Mouse (Mus musculus): Measurements from ENCODE around the gene Rec114. TPM values are rescaled to one million over a fixed set of nuclear protein-coding genes. Genes with fewer than 3 reads are reported as not detected.
A peak's percentile ranks its signal among the peaks of the same experiment; 100 is the strongest.

The Rec114 gene
- polyA plus RNA-seq, 1 experiment from 2014 or later = 3.8 TPM

DNA sequence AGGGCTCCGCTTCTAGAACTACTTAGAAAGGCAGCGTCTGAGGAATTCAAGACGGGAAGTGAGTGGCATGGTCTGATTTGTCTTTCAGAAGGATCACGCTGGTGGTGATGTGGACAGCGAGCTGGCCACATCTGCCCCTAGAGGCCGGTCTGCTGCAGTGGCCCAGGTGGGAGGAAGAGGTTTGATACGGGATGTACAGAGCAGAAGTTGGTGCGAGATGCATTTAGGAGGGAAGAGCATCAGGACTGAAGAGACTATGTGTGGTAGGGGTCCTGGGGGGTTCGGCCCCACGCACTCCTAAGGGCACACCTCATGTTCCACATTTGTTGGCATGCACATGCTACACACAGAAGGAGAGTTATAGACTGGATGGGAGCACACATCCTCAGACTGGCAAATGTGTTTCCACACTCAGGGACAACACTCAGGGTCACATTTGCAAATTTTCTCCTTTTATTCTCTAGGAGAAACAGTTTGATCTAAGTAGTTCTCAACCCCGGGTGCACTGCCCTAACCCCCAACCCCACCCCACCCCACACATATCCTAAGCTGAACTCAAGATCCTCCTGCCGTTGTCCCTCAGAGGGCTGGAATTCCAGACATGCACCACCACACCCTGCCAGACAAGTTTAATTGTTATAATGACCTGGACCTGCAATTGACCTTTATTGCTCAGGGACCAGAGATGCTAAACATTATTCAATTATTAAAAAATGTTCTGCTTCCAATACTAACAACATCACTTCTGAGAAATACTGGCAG is 12.8 kb upstream of the Rec114 start:
- H3K36me3 ChIP-seq (ENCODE audit: insufficient read depth, low read length) = no peaks in the 10 kb centered on the region
- WGBS = 65% methylated on average over 12 of the region's 12 CpGs
- ATAC-seq (ENCODE audit: low FRiP score, low TSS enrichment) = no peak
- no peaks in the 10 kb centered on the region for H3K4me1 ChIP-seq (ENCODE audit: insufficient read depth, low read length)
- H3K27ac ChIP-seq (ENCODE audit: low read length) = no peak overlapping the region
- no peaks in the 10 kb centered on the region for H3K9me3 ChIP-seq (ENCODE audit: low read length)
- H3K4me3 ChIP-seq (ENCODE audit: low read length) = no peak overlapping the region
- H3K27me3 ChIP-seq (ENCODE audit: insufficient read depth, low read length) = no peaks in the 10 kb centered on the region
- H3K9ac ChIP-seq (replicated peaks; ENCODE audit: low read length) = no peak overlapping the region
- no peak overlapping the region for H3K4me2 ChIP-seq (replicated peaks; ENCODE audit: low read depth, low read length)

DNA sequence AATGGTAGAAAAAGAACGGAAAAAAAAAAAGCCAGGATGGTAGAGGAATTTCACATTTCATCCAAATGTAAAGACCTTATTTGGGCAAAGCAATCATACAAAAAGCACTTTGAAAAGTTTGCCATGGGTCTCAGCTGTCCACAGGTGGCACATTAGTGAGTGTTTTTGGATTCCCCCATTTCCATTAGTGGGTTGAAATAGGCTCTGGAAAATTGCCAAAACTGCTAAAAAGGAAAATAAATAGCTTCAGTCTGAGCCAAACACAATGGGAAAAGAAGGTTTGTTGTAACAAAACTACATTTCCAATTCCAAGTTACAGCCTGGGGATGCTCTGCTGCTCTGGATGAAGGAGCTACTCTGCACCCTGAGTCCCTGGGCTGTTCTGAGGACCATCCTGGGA is 9.8 kb upstream of the Rec114 start:
- Histone ChIP-seq H3K27me3 (ENCODE audit: insufficient read depth, low read length) (no peaks in the 10 kb centered on the region), H3K4me1 (ENCODE audit: insufficient read depth, low read length) (no peaks in the 10 kb centered on the region)
- 80% methylated on average over 1 of the region's 1 CpGs for WGBS

DNA sequence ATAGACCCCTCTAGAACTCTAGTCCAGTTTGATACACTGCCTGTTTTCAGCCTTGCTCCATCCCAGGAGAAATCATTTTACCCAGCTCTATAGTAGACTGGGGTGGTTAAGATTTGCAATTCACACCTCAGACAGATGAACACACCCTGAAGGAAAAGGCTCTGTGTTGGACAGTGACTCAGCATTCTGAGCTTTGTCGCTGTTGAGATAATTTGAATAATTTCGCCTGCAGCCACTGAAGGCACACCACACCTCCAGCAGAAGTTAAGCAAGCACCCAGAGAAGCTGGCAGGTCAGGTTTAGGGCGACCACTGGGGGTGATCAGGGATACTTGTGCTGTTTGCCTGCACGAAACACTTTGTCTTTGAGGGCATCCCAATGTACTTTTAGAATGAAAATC is 4.4 kb upstream of the Rec114 start:
- Histone ChIP-seq H3K27me3 (ENCODE audit: insufficient read depth, low read length) (no peaks in the 10 kb centered on the region), H3K27ac (ENCODE audit: low read length) (no peak overlapping the region), H3K4me3 (ENCODE audit: low read length) (no peak overlapping the region), H3K36me3 (ENCODE audit: insufficient read depth, low read length) (no peaks in the 10 kb centered on the region), H3K4me2 (replicated peaks; ENCODE audit: low read depth, low read length) (no peak overlapping the region), H3K4me1 (ENCODE audit: insufficient read depth, low read length) (no peaks in the 10 kb centered on the region), H3K9ac (replicated peaks; ENCODE audit: low read length) (no peak overlapping the region), H3K9me3 (ENCODE audit: low read length) (no peaks in the 10 kb centered on the region)
- ATAC-seq (ENCODE audit: low FRiP score, low TSS enrichment) = no peak
- WGBS = 71% methylated on average over 4 of the region's 4 CpGs

More for the DNA sequence above, 9.8 kb upstream of the Rec114 start:
- H3K4me2 ChIP-seq (replicated peaks; ENCODE audit: low read depth, low read length) = no peak overlapping the region
- no peaks in the 10 kb centered on the region for H3K9me3 ChIP-seq (ENCODE audit: low read length)
- no peak overlapping the region for H3K27ac ChIP-seq (ENCODE audit: low read length)
- no peak overlapping the region for H3K9ac ChIP-seq (replicated peaks; ENCODE audit: low read length)
- no peaks in the 10 kb centered on the region for H3K36me3 ChIP-seq (ENCODE audit: insufficient read depth, low read length)
- no peak overlapping the region for H3K4me3 ChIP-seq (ENCODE audit: low read length)
- ATAC-seq (ENCODE audit: low FRiP score, low TSS enrichment) = no peak

DNA sequence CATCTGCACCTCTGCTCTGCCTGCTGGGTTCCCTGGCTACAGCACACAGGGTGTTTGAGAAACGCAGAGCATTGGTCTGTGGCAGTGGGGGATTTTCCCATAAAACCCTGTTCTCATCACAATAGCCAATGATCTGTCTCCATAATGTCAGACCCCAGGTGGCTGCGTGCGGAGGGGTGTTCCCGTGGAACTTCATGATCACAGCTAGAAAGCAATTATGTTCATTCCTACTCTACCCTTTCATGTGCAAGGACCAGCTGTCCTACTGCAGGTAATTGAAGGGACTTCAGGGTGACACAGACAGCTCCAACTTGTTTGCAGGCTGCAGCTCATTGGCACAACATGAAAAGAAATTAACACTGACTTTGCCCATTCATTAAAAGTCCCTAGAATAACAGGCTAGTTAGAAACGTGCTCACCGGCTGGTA is 3.6 kb upstream of the Rec114 start:
- H3K9me3 ChIP-seq (ENCODE audit: low read length) = no peaks in the 10 kb centered on the region
- WGBS = 20% methylated on average over 6 of the region's 6 CpGs
- no peaks in the 10 kb centered on the region for H3K36me3 ChIP-seq (ENCODE audit: insufficient read depth, low read length)
- no peaks in the 10 kb centered on the region for H3K27me3 ChIP-seq (ENCODE audit: insufficient read depth, low read length)
- 0 out of 2 replicates have a peak overlapping the region, but pooled peaks have one; percentile 5 for H3K27ac ChIP-seq (ENCODE audit: low read length)
- no peak overlapping the region for H3K4me3 ChIP-seq (ENCODE audit: low read length)
- H3K4me2 ChIP-seq (replicated peaks; ENCODE audit: low read depth, low read length) = no peak overlapping the region
- no peak for ATAC-seq (ENCODE audit: low FRiP score, low TSS enrichment)
- no peak overlapping the region for H3K9ac ChIP-seq (replicated peaks; ENCODE audit: low read length)
- no peaks in the 10 kb centered on the region for H3K4me1 ChIP-seq (ENCODE audit: insufficient read depth, low read length)

DNA sequence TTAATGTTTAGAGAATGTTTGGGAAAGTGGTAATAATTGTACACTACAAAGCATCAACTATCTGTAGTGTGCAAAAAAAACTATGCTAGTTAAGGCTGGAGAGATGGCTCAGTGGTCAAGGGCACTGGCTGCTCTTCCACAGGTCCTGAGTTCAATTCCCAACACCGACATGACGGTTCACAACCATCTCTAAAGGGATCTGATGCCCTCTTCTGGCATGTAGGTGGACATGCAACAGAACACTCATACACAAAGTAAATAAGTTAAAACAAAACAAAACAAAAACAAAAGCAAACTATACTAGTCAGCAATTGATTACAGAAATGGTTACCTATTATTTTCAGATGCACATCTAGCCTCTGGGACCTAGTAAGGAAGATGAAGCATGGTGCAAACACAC is 1.1 kb downstream of the Rec114 start:
- WGBS = 97% methylated on average over 2 of the region's 2 CpGs
- Histone ChIP-seq H3K4me3 (ENCODE audit: low read length) (no peak overlapping the region), H3K4me2 (replicated peaks; ENCODE audit: low read depth, low read length) (no peak overlapping the region), H3K9me3 (ENCODE audit: low read length) (no peaks in the 10 kb centered on the region), H3K27ac (ENCODE audit: low read length) (no peak overlapping the region), H3K27me3 (ENCODE audit: insufficient read depth, low read length) (no peaks in the 10 kb centered on the region), H3K9ac (replicated peaks; ENCODE audit: low read length) (no peak overlapping the region), H3K36me3 (ENCODE audit: insufficient read depth, low read length) (no peaks in the 10 kb centered on the region), H3K4me1 (ENCODE audit: insufficient read depth, low read length) (no peaks in the 10 kb centered on the region)
- ATAC-seq (ENCODE audit: low FRiP score, low TSS enrichment) = no peak

DNA sequence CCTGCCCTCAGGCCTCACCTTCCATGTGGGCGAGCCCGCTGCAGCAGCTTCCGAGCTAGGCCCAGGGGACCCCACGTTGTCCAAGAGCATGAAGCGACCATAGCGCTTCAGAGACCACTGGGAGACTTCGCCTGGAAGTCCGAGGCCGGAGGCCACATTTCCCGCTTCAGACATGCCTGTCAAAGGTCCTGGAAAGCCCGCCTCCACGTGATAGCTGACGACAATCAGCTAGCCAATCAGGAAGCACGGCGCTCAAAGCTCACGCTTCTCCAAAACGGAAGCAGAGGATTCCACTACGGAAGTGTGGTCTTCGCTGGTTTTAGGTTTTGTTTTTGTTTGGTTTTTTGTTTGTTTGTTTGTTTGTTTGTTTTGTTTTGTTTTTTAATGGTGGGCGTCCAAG is 2.4 kb downstream of the Rec114 start:
- Histone ChIP-seq H3K9ac (replicated peaks; ENCODE audit: low read length) (no peak overlapping the region), H3K4me2 (replicated peaks; ENCODE audit: low read depth, low read length) (no peak overlapping the region), H3K27ac (ENCODE audit: low read length) (no peak overlapping the region), H3K27me3 (ENCODE audit: insufficient read depth, low read length) (no peaks in the 10 kb centered on the region), H3K4me3 (ENCODE audit: low read length) (no peak overlapping the region), H3K9me3 (ENCODE audit: low read length) (no peaks in the 10 kb centered on the region), H3K36me3 (ENCODE audit: insufficient read depth, low read length) (no peaks in the 10 kb centered on the region), H3K4me1 (ENCODE audit: insufficient read depth, low read length) (no peaks in the 10 kb centered on the region)
- 83% methylated on average over 20 of the region's 20 CpGs for WGBS
- ATAC-seq (ENCODE audit: low FRiP score, low TSS enrichment) = no peak

DNA sequence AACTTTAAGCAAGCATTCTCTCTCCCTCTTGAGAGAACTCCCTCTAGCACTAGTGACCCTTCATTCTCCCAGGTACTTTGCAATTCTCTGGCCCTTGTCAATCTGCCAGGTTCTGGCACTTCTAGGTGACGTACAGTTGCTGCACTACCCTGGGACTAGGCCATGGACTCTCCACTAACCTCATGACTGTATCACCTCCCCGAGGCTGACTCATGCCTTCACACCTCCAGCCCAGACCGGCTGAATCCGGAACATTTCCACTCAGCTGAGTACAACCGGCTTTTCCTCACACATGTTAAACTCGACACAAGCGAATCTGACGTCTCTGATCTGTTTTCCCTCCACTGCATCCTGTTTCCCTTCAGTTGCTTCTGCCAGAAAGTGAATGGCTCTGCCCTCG is 4.0 kb downstream of the Rec114 start:
- H3K4me2 ChIP-seq (replicated peaks; ENCODE audit: low read depth, low read length) = no peak overlapping the region
- no peak overlapping the region for H3K27ac ChIP-seq (ENCODE audit: low read length)
- H3K9ac ChIP-seq (replicated peaks; ENCODE audit: low read length) = no peak overlapping the region
- 40% methylated on average over 9 of the region's 9 CpGs for WGBS
- no peak overlapping the region for H3K4me3 ChIP-seq (ENCODE audit: low read length)
- H3K27me3 ChIP-seq (ENCODE audit: insufficient read depth, low read length) = no peaks in the 10 kb centered on the region
- no peaks in the 10 kb centered on the region for H3K9me3 ChIP-seq (ENCODE audit: low read length)
- no peaks in the 10 kb centered on the region for H3K4me1 ChIP-seq (ENCODE audit: insufficient read depth, low read length)
- no peak for ATAC-seq (ENCODE audit: low FRiP score, low TSS enrichment)
- no peaks in the 10 kb centered on the region for H3K36me3 ChIP-seq (ENCODE audit: insufficient read depth, low read length)

DNA sequence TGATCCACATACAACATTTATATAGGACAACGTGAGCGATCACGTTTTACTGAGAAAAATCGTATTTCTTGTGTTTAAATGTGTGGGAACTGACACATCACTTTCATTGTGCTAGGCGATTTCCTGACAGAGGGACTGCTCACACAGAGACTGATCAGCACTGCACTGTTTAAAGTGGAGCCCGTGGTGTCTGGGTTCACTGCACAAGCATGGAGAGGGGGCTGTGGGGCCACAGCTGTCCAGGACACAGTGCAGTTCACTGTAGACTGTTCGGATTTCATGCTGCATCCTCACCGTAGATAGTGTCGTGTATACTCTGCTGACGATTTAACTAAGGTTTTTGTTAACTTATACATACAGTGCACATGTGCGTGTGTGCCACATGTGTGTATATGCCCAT is 20.6 kb downstream of the Rec114 start:
- Histone ChIP-seq H3K4me3 (ENCODE audit: low read length) (no peak overlapping the region), H3K27ac (ENCODE audit: low read length) (peak overlapping the region; percentile 24; the same call in 1 of the 2 replicates), H3K4me1 (ENCODE audit: insufficient read depth, low read length) (peaks cover 7% of the 10 kb centered on the region; the same call in 1 of the 2 replicates), H3K9ac (replicated peaks; ENCODE audit: low read length) (no peak overlapping the region), H3K4me2 (replicated peaks; ENCODE audit: low read depth, low read length) (no peak overlapping the region), H3K36me3 (ENCODE audit: insufficient read depth, low read length) (no peaks in the 10 kb centered on the region), H3K9me3 (ENCODE audit: low read length) (no peaks in the 10 kb centered on the region), H3K27me3 (ENCODE audit: insufficient read depth, low read length) (no peaks in the 10 kb centered on the region)
- ATAC-seq (ENCODE audit: low FRiP score, low TSS enrichment) = peak; percentile 91
- 43% methylated on average over 11 of the region's 11 CpGs for WGBS

DNA sequence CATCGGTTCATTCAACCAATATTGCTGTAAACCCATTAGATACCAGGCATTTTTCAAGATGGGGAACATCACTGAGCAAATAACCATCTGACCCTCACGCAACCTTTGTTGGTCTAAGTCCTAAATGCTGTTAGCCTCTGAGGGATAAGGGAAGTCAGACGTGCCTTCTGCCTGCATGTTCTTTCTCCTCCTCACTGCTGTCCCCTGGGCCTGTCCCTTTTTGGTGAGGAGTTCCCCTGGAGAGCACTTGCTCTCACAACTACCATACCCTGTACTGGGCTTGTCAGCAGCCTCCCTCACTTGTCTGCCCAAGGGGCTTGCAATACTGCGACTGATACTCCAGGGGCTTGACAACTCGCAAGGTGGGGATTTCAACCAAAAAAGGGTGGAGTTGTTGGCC is 21.6 kb downstream of the Rec114 start:
- ATAC-seq (ENCODE audit: low FRiP score, low TSS enrichment) = no peak
- no peaks in the 10 kb centered on the region for H3K9me3 ChIP-seq (ENCODE audit: low read length)

DNA sequence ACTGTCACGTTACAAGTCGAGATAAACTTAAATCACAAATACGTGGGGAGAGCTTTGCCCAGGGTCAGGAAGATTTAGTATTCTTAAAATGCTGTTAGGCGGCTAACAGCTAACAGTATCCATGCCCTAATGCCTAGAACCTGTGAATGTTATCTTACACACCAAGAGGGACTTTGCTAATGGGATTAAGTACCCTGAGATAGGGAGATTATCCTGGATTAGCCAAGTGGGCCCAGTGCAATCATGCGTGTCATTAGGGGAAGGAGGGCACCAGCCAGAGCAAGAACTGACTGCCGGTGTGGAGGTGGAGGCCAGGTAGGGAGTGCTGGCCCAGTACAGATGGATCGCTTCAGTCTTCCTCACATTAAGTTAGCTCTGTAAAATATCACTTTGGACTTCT is 22.7 kb downstream of the Rec114 start:
- Histone ChIP-seq H3K27ac (ENCODE audit: low read length) (no peak overlapping the region), H3K36me3 (ENCODE audit: insufficient read depth, low read length) (no peaks in the 10 kb centered on the region), H3K4me3 (ENCODE audit: low read length) (no peak overlapping the region), H3K4me2 (replicated peaks; ENCODE audit: low read depth, low read length) (no peak overlapping the region), H3K9ac (replicated peaks; ENCODE audit: low read length) (no peak overlapping the region), H3K27me3 (ENCODE audit: insufficient read depth, low read length) (no peaks in the 10 kb centered on the region), H3K4me1 (ENCODE audit: insufficient read depth, low read length) (peaks cover 7% of the 10 kb centered on the region; the same call in 1 of the 2 replicates), H3K9me3 (ENCODE audit: low read length) (no peaks in the 10 kb centered on the region)
- no peak for ATAC-seq (ENCODE audit: low FRiP score, low TSS enrichment)
- 49% methylated on average over 7 of the region's 7 CpGs for WGBS

More for the DNA sequence above, 21.6 kb downstream of the Rec114 start:
- Histone ChIP-seq H3K36me3 (ENCODE audit: insufficient read depth, low read length) (no peaks in the 10 kb centered on the region), H3K4me3 (ENCODE audit: low read length) (no peak overlapping the region), H3K4me2 (replicated peaks; ENCODE audit: low read depth, low read length) (no peak overlapping the region), H3K27ac (ENCODE audit: low read length) (no peak overlapping the region), H3K9ac (replicated peaks; ENCODE audit: low read length) (no peak overlapping the region), H3K27me3 (ENCODE audit: insufficient read depth, low read length) (no peaks in the 10 kb centered on the region), H3K4me1 (ENCODE audit: insufficient read depth, low read length) (peaks cover 7% of the 10 kb centered on the region; the same call in 1 of the 2 replicates)
- WGBS = 84% methylated on average over 5 of the region's 5 CpGs

Measured in kidney, embryonic 16.5 days (tissue).